Mouse (Mus musculus): ENCODE measurements around the gene 9930111J21Rik2.
"Not testable (repeated sequence)": the region's sequence is repeated elsewhere in the genome, so short reads cannot be mapped to it uniquely, and the experiment has no call there.

9930111J21Rik2 gene

DNA sequence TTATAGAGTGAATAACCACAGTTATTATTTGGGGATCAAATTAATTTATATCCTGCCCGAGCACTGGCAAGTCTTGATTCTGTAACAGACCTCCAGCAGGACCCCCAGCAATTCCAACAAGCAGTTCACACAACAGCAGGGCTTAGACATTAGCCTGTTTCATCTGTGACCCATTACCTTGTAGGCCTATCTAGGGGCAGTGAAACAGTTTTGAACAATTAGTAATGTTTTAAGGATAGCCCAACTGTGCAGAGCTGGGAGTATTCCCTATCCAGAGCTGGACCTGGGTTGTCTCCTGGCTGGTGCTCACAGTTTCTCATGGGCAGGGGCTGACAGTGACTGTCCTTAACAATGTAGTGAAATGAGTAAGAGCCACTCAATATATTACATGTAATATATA lies 26.0 kb upstream of the 9930111J21Rik2 start:
- no peak for DNase-seq (ENCODE audit: low read depth in 1 of 2, low spot score in 2 of 2)

DNA sequence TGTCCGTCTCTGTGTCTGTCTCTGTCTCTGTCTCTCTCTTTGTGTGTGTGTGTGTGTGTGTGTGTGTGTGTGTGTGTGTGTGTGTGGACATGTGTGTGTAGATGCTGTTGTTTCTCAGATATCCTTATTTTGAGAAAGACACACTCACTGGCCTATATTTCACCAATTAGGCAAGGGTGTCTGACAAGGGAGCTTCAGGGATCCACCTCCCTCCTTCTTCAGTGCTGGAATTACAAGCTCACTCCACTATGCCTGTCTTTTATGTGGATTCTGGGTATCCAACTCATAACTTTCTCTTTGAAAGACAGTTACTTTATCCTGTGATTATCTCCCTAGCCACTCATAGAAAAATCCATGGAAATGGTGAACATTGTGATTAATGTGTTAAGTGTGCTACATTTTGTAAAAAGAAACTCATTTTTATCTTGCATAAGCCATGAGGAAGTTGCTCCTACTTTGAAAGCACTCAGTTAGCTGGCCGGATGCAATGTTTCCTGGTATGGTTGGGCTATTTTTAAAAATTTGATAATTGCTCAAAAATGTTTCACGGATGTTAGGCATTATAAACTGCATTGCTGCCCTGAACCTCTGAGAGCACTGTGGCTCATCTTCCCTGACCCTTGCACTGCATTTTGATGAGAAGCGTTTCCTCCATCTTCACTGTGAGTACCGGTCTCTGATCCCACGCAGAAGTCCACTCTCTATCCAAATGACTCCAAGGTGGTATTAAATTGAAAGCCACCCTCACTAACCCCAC lies 25.1 kb upstream of the 9930111J21Rik2 start, which contains the start of gene Ifi47:
Ifi47 (plus strand) TSS at position 587 of the 757 bp plus-strand sequence.
- not testable (repeated sequence) for DNase-seq (ENCODE audit: low read depth in 1 of 2, low spot score in 2 of 2)

DNA sequence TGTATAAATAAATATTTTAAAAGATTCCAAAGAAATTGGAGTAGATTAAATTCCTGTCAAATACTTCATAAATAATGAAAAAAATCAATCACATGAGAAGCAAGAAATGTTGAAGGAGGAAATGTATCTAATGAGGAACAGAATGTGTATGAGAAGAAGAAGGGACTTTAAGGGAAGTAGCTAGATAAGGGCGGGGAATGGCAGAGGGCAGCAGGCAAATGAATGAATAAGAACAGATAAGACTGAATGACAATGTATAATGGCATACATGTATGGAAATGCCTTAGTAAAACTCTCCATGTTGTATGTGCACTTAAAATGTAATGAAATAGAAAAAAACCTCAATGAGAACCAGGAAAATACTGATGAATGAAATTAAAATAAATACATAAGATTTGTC lies 17.3 kb upstream of the 9930111J21Rik2 start:
- DNase-seq (ENCODE audit: low read depth in 1 of 2, low spot score in 2 of 2): no peak

DNA sequence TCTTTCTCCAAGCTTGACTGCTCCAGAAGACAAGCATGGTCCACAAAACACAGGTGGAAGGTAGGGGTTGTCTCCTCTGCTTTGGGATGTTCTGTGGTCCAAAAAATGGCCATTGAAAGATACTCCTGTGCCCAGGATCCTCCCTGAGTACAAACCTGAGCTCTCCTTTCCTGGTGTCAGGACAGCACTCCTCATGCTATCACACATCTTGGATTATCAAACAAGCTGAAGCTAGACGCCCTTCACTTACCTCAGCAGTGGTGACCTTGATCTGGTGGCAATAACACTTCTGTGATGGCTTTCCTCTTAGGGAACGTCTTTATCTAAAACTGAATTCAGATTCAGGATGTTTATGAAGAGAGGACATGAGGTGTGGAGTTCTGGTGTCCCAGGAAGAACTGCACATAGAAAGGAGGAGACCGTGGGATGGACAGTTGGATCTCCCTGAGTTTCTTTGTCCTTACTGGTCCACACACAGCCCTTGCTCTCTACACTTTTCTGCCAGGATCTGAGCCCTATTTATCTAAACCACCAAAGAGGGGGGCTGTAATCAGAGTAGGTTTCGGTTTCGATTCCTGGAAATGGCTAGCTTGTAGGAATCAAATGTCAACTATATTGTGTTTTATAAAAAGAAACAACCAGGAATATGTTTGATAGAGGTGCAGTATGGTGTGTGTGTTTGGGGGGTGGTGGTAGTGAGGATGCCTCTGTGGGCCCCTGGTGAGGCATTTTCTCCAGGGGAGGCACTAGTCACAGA lies 12.8 kb upstream of the 9930111J21Rik2 start, which contains the start of gene Tgtp2:
Tgtp2 (minus strand) TSS at position 494 of the 757 bp plus-strand sequence.
- DNase-seq (ENCODE audit: low read depth in 1 of 2, low spot score in 2 of 2): not testable (repeated sequence)

DNA sequence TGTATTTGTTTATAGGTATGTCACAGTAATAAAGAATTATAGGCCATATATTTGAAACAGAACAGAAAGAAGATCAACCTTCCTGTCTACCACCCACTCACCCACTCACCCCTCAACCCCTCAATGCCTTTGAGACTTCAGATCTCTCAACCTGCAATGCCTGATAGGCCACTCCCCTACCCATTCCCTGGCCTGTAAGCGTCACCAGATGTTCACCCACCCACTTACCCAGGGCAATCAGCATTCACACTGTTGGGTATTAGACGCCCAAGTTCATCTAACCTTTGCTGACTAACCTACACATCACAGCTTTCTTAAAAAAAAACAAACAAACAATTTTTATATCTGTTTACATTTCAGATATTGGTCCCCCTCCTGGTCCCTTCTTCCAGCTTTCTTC lies 10.8 kb upstream of the 9930111J21Rik2 start:
- DNase-seq (ENCODE audit: low read depth in 1 of 2, low spot score in 2 of 2): not testable (repeated sequence)

DNA sequence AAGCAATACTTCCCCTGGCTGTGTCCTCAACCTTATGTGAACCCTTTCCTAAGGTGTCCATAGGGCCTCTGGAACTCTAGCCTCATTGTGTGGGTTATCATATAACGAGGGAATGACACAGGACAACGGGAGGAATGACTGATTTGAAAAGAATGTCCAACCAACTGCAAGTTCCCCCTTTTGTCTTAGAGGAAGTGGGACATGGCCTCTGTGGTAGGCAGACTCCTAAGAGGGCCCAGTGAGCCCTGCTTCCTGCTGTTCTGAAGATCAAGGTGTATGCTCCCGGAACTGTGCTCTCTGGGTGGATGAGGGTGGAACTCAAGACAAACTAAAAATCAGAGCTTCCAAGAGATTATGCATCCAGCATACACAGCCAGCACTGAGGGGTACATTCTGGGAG lies 9.0 kb upstream of the 9930111J21Rik2 start:
- DNase-seq (ENCODE audit: low read depth in 1 of 2, low spot score in 2 of 2): not testable (repeated sequence)

DNA sequence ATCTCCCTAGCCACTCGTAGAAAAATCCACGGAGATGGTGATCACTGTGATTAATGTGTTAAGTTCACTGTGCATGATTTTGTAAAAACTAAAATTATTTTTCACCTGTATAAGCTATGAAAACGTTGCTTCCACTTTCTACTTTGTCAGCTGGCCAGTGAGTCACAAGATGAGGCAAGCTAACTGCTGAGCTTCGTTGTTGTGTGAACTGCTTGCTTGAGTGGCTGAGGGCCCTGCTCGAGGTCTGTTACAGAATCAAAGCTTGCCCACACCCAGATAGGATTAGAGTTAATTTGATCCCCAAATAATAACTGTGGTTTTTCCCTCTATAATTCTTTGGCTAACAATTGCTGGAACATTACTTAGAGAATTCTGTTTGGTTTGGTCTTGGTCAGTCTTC lies 852 bp upstream of the 9930111J21Rik2 start:
- not testable (repeated sequence) for DNase-seq (ENCODE audit: low read depth in 1 of 2, low spot score in 2 of 2)

DNA sequence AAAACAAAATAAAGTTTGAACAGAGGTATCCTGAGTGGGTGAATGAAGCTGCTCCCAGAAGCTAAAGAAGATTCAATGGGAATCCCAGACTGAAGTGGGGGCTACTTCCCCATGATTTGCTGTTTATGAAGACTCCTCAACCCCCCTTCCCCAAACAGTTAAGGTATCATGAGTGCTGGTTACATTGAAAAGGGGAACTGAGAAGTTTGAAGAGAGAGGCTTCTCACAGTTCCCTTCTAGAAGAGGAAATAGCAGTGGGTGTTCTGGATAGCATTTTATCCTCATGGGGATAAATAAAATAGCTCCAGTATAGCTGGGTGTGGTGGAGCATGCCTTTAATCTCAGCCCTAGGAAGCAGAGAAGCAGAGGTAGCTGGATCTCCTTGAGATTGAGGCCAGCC lies 978 bp downstream of the 9930111J21Rik2 start:
- DNase-seq (ENCODE audit: low read depth in 1 of 2, low spot score in 2 of 2): not testable (repeated sequence)

DNA sequence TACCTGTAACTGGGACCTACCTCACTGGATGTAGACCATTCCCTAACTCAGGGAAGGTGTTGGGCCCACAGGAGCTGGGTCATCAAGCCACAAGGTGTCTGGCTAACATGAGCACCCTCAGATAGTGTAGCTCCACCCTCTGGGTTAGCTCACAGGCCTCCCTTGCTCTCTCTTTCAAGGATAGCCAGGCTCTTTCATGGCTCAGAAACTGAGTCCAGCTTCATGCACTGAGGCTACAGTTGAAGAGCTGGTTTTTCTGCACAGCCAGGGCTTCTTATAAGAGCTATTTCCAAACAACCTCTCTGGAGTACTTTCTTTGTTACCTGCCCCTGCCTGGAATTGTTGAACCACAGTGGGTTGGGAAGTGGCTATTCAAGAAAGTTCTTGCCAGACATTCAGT lies 39.0 kb downstream of the 9930111J21Rik2 start:
- DNase-seq (ENCODE audit: low read depth in 1 of 2, low spot score in 2 of 2): not testable (repeated sequence)

DNA sequence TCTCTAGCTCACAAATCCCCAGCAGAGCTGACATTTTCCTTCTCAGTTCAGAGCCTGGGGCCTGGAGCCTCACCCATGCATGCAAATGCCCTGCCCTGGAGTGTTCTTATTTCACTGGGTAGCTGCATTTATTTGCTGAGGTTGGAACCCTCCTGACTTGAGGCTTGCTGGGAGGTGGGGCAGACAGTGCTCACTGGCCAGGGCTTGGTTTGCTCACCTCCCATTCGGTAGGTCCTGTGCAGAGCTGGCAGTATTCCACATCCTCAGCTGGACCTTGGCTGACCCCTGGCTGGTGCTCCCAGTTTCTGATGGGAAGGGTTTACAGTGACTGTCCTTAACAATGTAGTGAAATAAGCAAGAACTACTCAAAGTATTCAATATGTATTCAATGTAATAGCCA lies 44.3 kb downstream of the 9930111J21Rik2 start:
- DNase-seq (ENCODE audit: low read depth in 1 of 2, low spot score in 2 of 2): not testable (repeated sequence)

DNA sequence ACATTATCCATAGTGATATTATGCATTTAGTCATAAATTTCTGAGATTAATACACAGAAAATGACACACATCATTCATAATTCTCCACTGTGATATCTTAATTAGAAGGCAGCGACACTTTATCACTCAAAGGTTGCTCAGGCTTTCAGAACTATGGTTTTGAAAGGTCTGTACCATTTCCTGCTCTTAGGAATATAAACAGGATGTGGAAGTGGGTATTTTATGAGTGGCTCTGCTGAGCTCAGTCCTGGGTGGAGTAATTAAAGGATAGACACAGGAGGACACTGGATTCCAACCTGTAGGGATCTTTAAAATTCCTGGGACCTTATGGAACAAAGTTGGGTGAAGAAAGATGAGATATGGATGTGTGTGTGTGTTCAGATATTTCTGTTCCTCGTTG lies 44.7 kb downstream of the 9930111J21Rik2 start:
- DNase-seq (ENCODE audit: low read depth in 1 of 2, low spot score in 2 of 2): not testable (repeated sequence)

DNA sequence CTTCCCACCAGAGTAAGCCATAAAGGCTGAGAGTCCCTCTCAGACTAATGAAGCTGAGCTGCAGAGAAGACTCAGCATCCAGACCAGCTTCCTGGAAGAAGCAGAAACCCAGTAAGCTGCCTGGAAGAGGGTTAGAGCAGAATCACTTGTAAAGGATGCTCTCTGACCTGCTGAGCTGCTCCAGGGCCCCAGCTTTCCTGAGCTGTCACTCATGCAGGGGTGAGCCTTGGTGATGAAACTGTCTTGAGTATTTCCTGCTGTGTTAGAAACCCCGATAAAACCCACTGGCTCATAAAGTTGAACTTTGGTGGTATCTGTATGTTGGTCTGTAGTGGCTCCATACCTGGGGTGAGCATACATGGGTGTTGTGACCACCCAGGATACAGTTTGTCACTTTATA lies 50.6 kb downstream of the 9930111J21Rik2 start:
- not testable (repeated sequence) for DNase-seq (ENCODE audit: low read depth in 1 of 2, low spot score in 2 of 2)

DNA sequence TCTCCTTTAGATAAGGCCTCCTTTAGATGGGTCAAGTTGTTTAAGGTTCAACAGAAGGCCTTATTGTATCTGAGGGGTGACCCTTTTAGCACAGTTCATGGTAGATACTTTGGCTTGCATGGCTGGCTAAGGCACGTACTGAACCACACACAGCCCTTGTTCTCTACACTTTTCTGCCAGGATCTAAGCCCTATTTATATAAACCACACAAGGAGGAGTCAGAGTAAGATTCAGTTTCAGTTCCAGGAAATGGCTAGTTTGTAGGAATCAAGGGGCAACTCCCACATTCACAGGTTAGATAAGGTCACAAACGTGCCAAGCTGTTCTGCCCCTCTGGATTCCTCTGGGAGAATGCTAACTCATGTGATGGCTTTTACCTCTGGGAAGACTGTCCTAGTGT lies 57.0 kb downstream of the 9930111J21Rik2 start, which contains the start of gene Tgtp1:
Tgtp1 (minus strand) TSS at position 155 of the 400 bp plus-strand sequence.
- DNase-seq (ENCODE audit: low read depth in 1 of 2, low spot score in 2 of 2): not testable (repeated sequence)

DNA sequence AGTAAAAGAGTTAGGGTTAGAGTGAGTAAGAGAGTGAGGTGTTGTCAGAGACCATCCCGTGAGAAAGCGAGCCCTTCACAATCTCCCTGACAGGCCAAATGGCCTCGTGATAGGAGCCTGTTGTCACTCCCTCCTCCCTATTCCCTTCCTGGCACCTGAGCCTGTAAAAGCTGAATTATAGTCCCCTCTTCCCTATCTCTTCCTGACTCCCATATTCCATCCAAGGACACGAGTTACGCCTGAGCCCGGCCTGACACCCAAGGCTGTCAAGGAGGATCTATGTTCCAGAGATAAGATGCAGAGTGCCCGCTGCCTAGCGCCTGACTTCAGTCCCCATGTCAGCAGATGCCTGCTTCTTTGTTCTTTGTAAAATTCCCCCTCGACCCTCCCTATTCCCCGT lies 57.7 kb downstream of the 9930111J21Rik2 start:
- not testable (repeated sequence) for DNase-seq (ENCODE audit: low read depth in 1 of 2, low spot score in 2 of 2)

DNA sequence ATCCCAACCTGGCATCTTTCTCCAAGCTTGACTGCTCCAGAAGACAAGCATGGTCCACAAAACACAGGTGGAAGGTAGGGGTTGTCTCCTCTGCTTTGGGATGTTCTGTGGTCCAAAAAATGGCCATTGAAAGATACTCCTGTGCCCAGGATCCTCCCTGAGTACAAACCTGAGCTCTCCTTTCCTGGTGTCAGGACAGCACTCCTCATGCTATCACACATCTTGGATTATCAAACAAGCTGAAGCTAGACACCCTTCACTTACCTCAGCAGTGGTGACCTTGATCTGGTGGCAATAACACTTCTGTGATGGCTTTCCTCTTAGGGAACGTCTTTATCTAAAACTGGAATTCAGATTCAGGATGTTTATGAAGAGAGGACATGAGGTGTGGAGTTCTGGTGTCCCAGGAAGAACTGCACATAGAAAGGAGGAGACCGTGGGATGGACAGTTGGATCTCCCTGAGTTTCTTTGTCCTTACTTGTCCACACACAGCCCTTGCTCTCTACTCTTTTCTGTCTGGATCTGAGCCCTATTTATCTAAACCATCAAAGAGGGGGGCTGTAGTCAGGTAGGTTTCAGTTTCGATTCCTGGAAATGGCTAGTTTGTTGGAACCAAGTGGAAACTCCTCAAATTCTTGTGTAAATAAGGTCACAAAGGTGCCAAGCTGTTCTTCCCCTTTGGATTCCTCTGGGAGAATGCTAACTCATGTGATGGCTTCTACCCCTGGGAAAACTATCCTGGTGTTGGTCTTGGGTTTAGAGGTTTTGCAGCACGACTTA lies 59.1 kb downstream of the 9930111J21Rik2 start, which contains the start of gene Gm12185:
Gm12185 (minus strand) TSS at position 487 of the 781 bp plus-strand sequence.
- DNase-seq (ENCODE audit: low read depth in 1 of 2, low spot score in 2 of 2): not testable (repeated sequence)

DNA sequence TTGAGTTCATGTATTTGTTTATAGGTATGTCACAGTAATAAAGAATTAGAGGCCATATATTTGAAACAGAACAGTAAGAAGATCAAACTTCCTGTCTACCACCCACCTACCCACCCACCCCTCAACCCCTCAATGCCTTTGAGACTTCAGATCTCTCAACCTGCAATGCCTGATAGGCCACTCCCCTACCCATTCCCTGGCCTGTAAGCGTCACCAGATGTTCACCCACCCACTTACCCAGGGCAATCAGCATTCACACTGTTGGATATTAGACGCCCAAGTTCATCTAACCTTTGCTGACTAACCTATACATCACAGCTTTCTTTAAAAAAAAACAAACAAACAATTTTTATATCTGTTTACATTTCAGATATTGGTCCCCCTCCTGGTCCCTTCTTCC lies 61.1 kb downstream of the 9930111J21Rik2 start:
- DNase-seq (ENCODE audit: low read depth in 1 of 2, low spot score in 2 of 2): not testable (repeated sequence)

DNA sequence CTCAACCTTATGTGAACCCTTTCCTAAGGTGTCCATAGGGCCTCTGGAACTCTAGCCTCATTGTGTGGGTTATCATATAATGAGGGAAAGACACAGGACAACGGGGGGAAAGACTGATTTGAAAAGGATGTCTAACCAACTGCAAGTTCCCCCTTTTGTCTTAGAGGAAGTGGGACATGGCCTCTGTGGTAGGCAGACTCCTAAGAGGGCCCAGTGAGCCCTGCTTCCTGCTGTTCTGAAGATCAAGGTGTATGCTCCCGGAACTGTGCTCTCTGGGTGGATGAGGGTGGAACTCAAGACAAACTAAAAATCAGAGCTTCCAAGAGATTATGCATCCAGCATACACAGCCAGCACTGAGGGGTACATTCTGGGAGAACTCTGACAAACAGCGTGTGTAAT lies 62.8 kb downstream of the 9930111J21Rik2 start:
- DNase-seq (ENCODE audit: low read depth in 1 of 2, low spot score in 2 of 2): not testable (repeated sequence)

DNA sequence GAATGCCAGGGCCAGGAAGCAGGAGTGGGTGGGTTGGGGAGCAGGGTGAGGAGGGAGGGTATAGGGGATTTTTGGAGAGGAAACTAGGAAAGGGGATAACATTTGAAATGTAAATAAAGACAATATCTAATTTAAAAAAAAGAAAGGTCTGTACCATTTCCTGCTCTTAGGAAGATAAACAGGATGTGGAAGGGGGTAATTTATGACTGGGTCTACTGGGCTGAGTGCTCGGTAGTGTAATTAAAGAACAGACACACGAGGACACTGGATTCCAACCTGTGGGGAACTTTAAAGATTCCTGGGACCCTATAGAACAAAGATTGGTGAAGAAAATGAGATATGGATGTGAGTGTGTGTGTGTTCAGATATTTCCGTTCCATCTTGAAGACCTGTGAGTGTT lies 68.2 kb downstream of the 9930111J21Rik2 start:
- not testable (repeated sequence) for DNase-seq (ENCODE audit: low read depth in 1 of 2, low spot score in 2 of 2)

DNA sequence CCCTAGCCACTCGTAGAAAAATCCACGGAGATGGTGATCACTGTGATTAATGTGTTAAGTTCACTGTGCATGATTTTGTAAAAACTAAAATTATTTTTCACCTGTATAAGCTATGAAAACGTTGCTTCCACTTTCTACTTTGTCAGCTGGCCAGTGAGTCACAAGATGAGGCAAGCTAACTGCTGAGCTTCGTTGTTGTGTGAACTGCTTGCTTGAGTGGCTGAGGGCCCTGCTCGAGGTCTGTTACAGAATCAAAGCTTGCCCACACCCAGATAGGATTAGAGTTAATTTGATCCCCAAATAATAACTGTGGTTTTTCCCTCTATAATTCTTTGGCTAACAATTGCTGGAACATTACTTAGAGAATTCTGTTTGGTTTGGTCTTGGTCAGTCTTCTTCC lies 71.0 kb downstream of the 9930111J21Rik2 start:
- DNase-seq (ENCODE audit: low read depth in 1 of 2, low spot score in 2 of 2): not testable (repeated sequence)

DNA sequence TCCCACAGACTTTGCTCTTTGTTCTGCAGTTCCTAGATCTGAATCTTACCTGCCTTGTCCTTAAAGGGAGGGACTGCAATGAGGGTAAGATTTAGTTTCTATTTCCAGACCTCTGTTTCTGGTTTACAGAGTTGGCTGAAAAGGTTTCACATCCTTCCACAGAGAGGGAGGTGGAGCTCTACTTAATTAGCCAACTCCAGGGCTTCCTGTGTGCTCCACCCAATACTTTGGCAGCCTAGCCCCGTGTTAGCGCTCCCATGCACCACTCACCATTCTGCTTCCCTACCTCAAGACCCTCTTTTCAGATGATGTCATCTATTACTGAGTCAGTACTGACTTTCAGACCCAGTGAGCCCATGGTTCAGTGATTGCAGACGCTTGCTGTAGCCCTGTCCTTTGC lies 71.8 kb downstream of the 9930111J21Rik2 start, which contains the start of gene 9930111J21Rik1:
9930111J21Rik1 (minus strand) TSS at position 148 of the 400 bp plus-strand sequence.
- not testable (repeated sequence) for DNase-seq (ENCODE audit: low read depth in 1 of 2, low spot score in 2 of 2)
